Mouse (Mus musculus) stomach, embryonic 14.5 days (tissue): ENCODE measurements around the gene Ift88. TPM values are rescaled to one million over a fixed set of nuclear protein-coding genes. Genes with fewer than 3 reads are reported as not detected.

Source experiments
- ATAC-seq: fragments of 200-750 bp; cut with Nextera tagmentation; 2 replicates; pipeline ENCODE4 v1.8.0; 2017; ENCODE audit warnings: low read depth, moderate TSS enrichment; ENCODE audit not compliant: insufficient number of reproducible peaks, insufficient read depth, low FRiP score
- H3K27ac ChIP-seq: fragments of 300-500 bp; sonication (generic); 2 replicates; pipeline ENCODE4 v1.5.1; 2014; ENCODE audit warnings: mild to moderate bottlenecking, low read length, moderate library complexity, mixed read lengths
- H3K27me3 ChIP-seq: fragments of 300-500 bp; sonication (generic); 2 replicates; pipeline ENCODE4 v1.6.1; 2014; ENCODE audit warnings: low read length, control low read depth, mixed read lengths; ENCODE audit not compliant: control insufficient read depth, insufficient read depth
- H3K36me3 ChIP-seq: fragments of 300-500 bp; sonication (generic); 2 replicates; pipeline ENCODE4 v1.6.1; 2014; ENCODE audit warnings: mild to moderate bottlenecking, control low read depth, low read length, moderate library complexity, mixed read lengths; ENCODE audit not compliant: control insufficient read depth, insufficient read depth
- H3K4me1 ChIP-seq: fragments of 300-500 bp; sonication (generic); 2 replicates; pipeline ENCODE4 v1.6.1; 2014; ENCODE audit warnings: low read length, control low read depth, mixed read lengths; ENCODE audit not compliant: control insufficient read depth, insufficient read depth
- H3K4me2 ChIP-seq: fragments of 300-500 bp; sonication (generic); replicated peaks from 2 replicates; pipeline ENCODE4 v1.6.1; 2014; ENCODE audit warnings: low read depth, low read length, control low read depth
- H3K4me3 ChIP-seq: fragments of 300-500 bp; sonication (generic); 2 replicates; pipeline ENCODE4 v1.5.1; 2014; ENCODE audit warnings: low read depth, low read length, control low read depth
- H3K9ac ChIP-seq: fragments of 300-500 bp; sonication (generic); replicated peaks from 2 replicates; pipeline ENCODE4 v1.6.1; 2014; ENCODE audit warnings: low read depth, mild to moderate bottlenecking, control low read depth, low read length, moderate library complexity, mixed read lengths
- H3K9me3 ChIP-seq: fragments of 300-500 bp; sonication (generic); 2 replicates; pipeline ENCODE4 v1.6.1; 2016; ENCODE audit warnings: low read depth, low read length, control low read depth; ENCODE audit not compliant: control insufficient read depth
- WGBS: fragments of 180-500 bp; shearing (Covaris S2); extraction: QIAGEN DNeasy Blood & Tissue Kit; methylation state at CpG from one replicate; pipeline ENCODE4 v1.1.7; 2014; 5-methylcytosine and 5-hydroxymethylcytosine counted together
- polyA plus RNA-seq: library from polyadenylated mRNA; unstranded; fragments of >200 nt; fragmentation: Nextera tagmentation; extraction: Ambion mirVana; gene quantifications from 2 replicates; pipeline ENCODE4 v1.2.1, GENCODE M21; 2014

The Ift88 gene
- polyA plus RNA-seq, 1 experiment from 2014 or later, result 22.8 TPM

- Histone ChIP-seq H3K36me3 (no peaks in the 10 kb centered on the region), H3K4me3 (no peak overlapping the region), H3K9me3 (no peaks in the 10 kb centered on the region), H3K27ac (no peak overlapping the region), H3K4me1 (0 out of 2 replicates have a peak, but pooled peaks cover under 1% of the 10 kb centered on the region), H3K9ac (no peak overlapping the region), H3K4me2 (no peak overlapping the region), H3K27me3 (no peaks in the 10 kb centered on the region)
- WGBS, result 51% methylated on average over 5 of the region's 5 CpGs
- ATAC-seq, result no peak
Measured at GRCm38 (mm10) chr14:57392278-57392677, 31.6 kb upstream of the Ift88 start.

GRCm38 (mm10) chr14:57395470-57395869 is 28.4 kb upstream of the Ift88 start:
- H3K9me3 ChIP-seq, result no peaks in the 10 kb centered on the region
- no peak overlapping the region for H3K4me3 ChIP-seq
- no peaks in the 10 kb centered on the region for H3K27me3 ChIP-seq
- H3K27ac ChIP-seq, result no peak overlapping the region
- H3K36me3 ChIP-seq, result no peaks in the 10 kb centered on the region
- ATAC-seq, result no peak
- no peak overlapping the region for H3K9ac ChIP-seq
- 82% methylated on average over 2 of the region's 2 CpGs for WGBS
- no peaks in the 10 kb centered on the region for H3K4me1 ChIP-seq
- no peak overlapping the region for H3K4me2 ChIP-seq

DNA sequence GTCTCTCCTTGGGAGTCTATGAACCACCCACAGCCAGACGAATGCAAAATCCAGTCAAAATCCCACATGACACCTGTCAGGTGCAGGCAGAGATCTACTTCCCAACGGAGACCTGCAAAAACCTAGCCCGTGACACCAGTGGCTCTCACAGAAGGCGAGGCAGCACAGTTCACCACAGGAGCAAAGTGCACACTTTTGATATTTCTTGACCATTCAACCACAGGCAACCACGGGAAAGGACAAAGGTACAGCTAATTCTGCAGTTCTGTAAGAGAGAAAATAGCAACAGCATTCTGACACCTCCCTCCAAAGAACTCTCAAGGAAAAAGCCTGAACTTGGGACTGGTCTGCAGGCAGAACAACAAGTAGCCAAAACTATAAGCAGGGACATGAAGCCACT is 26.6 kb upstream of the Ift88 start:
- Histone ChIP-seq H3K4me2 (no peak overlapping the region), H3K27me3 (no peaks in the 10 kb centered on the region), H3K9me3 (no peaks in the 10 kb centered on the region), H3K4me1 (no peaks in the 10 kb centered on the region), H3K4me3 (no peak overlapping the region), H3K9ac (no peak overlapping the region), H3K36me3 (no peaks in the 10 kb centered on the region), H3K27ac (no peak overlapping the region)
- 85% methylated on average over 5 of the region's 5 CpGs for WGBS
- no peak for ATAC-seq

- Histone ChIP-seq H3K9ac (peak within 1 kb of the TSS; percentile 36; the same call in 1 of the 2 replicates), H3K27ac (peak within 1 kb of the TSS; percentile 86), H3K36me3 (no peaks in the 10 kb centered on the region), H3K27me3 (no peaks in the 10 kb centered on the region), H3K4me3 (peak within 1 kb of the TSS; percentile 42), H3K9me3 (no peaks in the 10 kb centered on the region), H3K4me1 (no peaks in the 10 kb centered on the region), H3K4me2 (peak within 1 kb of the TSS; percentile 83)
- 2% methylated on average over 43 of the region's 43 CpGs for WGBS
- ATAC-seq, result peak; percentile 99
Measured at GRCm38 (mm10) chr14:57398065-57398757, 25.7 kb upstream of the Ift88 start, which contains the start of gene Cryl1. Cryl1 (minus strand) TSS chr14:57398529.

- no peaks in the 10 kb centered on the region for H3K4me1 ChIP-seq
- peak overlapping the region; percentile 86 for H3K27ac ChIP-seq
- peak overlapping the region; percentile 42 for H3K4me3 ChIP-seq
- H3K9ac ChIP-seq, result no peak overlapping the region; the same call in 1 of the 2 replicates
- peak overlapping the region; percentile 83 for H3K4me2 ChIP-seq
- no peaks in the 10 kb centered on the region for H3K9me3 ChIP-seq
- no peaks in the 10 kb centered on the region for H3K27me3 ChIP-seq
- H3K36me3 ChIP-seq, result no peaks in the 10 kb centered on the region
- ATAC-seq, result peak; percentile 61
- WGBS, result 8% methylated on average over 13 of the region's 13 CpGs
Measured at GRCm38 (mm10) chr14:57398813-57399427, 24.9 kb upstream of the Ift88 start.

- H3K27me3 ChIP-seq, result no peaks in the 10 kb centered on the region
- H3K4me1 ChIP-seq, result 0 out of 2 replicates have a peak, but pooled peaks cover 4% of the 10 kb centered on the region
- H3K36me3 ChIP-seq, result no peaks in the 10 kb centered on the region
- no peaks in the 10 kb centered on the region for H3K9me3 ChIP-seq
- H3K4me3 ChIP-seq, result no peak overlapping the region
- H3K27ac ChIP-seq, result no peak overlapping the region
- H3K4me2 ChIP-seq, result no peak overlapping the region
- no peak overlapping the region for H3K9ac ChIP-seq
- ATAC-seq, result no peak
Measured at GRCm38 (mm10) chr14:57402815-57403214, 21.0 kb upstream of the Ift88 start.

DNA sequence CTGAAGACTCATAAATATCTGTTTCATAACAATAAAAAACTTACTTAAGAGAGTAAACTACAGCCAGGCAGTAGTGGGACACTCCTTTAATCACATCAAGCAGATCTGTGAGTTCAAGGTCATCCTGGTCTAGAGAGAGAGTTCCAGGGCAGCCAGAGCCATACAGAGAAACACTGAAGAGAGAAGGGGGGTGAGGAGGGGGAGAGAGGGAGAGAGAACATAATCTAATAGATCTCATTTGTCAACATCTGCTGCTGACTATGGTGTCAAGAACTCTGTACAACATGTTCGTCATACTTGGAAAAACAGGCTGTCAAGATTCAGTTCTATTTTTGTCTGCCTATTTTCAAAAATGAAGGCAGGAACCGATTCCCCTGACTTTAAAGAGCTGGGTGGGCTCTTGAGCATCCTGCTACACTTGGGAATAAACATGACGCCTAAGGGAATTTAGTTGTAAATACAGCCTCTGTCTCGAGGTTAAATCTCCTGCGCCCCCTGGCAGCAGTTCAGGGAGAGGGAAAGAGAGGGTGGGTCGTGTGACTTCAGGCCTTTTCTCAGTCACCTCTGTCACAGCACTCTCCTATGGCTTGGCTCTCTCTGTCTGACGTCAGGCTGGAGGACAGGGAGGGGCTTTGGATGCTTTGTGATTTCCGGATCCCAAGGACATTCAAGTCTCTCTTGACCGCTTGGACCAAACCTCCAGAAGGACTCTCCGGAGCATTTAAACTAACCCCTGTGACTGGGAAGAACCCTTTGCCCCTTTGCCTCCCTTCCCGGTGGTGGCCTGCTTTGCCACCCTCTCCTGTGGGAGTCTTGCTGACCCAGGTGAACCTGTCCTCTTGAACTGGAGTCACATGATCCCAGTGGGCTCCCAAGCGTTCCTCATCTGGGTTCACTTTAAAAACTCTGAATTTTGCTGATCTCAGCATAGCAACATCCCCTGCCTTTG is 16.5 kb upstream of the Ift88 start:
- 2% methylated on average over 12 of the region's 12 CpGs for WGBS
- Histone ChIP-seq H3K9ac (no peak overlapping the region), H3K4me1 (0 out of 2 replicates have a peak, but pooled peaks cover 4% of the 10 kb centered on the region), H3K4me3 (no peak overlapping the region), H3K27me3 (no peaks in the 10 kb centered on the region), H3K9me3 (no peaks in the 10 kb centered on the region), H3K4me2 (peak overlapping the region; percentile 16; the same call in 1 of the 2 replicates), H3K27ac (no peak overlapping the region), H3K36me3 (no peaks in the 10 kb centered on the region)
- peak; percentile 75; the same call in 1 of the 2 replicates for ATAC-seq

GRCm38 (mm10) chr14:57408100-57408499 is 15.8 kb upstream of the Ift88 start:
- H3K9me3 ChIP-seq, result no peaks in the 10 kb centered on the region
- no peaks in the 10 kb centered on the region for H3K27me3 ChIP-seq
- no peak overlapping the region for H3K9ac ChIP-seq
- no peak overlapping the region for H3K4me2 ChIP-seq
- 0 out of 2 replicates have a peak, but pooled peaks cover 4% of the 10 kb centered on the region for H3K4me1 ChIP-seq
- no peak overlapping the region for H3K4me3 ChIP-seq
- no peak for ATAC-seq
- no peak overlapping the region for H3K27ac ChIP-seq
- no peaks in the 10 kb centered on the region for H3K36me3 ChIP-seq
- WGBS, result 77% methylated on average over 8 of the region's 8 CpGs
